Mouse (Mus musculus) layer of hippocampus, postnatal 36 days (tissue): ENCODE results near the gene Lrrc1. TPM values are rescaled to one million over a fixed set of nuclear protein-coding genes. Genes with fewer than 3 reads are reported as not detected.

Source experiments
- DNase-seq, 2 experiments: peaks; one replicate each; pipeline ENCODE4 v3.0.0; 2022
- total RNA-seq, 2 experiments: library from RNA; stranded (reverse); gene quantifications; 2 replicates each; pipeline ENCODE4 v1.2.3; 2021

Lrrc1 gene
- total RNA-seq, 2 experiments from 2014 or later = 7.8 to 8.0 TPM

DNA sequence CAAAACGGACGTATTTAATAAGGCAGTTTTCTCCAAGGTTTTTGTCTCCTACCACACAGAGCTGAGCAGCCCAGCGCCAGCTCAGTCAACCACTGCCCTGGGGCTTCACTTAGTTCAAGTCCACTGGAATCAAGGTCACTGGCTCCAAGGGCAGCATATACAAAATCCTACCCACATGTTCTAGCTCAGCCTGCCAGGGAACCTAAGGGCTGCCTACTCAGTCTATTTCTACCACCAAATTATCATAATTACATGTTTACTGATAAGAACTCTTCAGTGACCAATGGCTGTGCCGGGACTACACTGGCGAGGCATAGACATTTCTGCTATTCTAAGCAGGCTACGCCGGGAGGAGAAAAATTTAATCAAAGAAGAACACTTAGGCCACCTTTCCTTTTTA lies 80.8 kb downstream of the Lrrc1 start:
- DNase-seq = no peak

DNA sequence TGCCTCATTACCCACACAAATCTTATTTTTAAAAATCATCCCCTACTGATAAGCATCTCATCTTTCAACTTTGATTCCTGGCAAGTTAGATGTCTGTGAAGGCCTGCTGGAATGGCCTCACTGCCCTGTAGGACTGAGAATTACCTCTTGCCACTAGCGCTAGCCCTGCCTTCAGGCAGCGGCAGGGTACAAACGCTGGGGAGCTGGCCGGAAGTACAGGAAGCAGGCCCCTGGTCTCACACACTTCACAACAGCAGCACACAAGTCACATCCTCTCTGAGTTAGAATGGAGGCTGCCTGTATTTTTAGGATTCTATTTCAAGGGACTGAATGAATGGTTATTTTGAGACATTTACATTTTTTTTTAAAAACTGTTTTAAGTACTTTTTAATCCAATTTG lies 81.5 kb downstream of the Lrrc1 start:
- DNase-seq = no peak

DNA sequence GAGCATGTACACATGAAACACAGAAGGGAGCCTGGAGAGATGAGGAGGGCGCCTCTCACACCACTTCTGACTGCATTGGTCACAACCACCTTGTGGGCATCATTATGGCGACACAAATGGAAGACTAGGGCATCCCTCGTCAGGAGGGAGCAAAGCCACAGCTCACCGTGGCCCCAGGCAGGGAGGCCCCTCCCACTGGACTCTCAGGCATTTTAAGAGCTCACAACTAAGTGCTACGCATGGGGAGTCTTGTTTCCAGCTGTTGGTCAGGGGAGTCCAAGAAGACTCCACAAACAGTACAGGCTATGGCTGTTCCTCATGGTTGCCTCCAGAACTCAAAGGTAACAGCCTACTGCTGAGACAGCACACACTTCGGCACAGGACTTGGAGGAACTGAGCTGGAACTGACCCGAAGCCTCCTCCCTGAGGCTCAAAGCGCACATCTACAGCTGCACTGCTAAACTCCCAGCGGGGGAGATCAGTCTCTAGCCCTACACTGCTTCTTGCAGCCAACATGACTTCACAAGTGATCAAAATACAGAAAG lies 83.2 kb downstream of the Lrrc1 start:
- DNase-seq = no peak

DNA sequence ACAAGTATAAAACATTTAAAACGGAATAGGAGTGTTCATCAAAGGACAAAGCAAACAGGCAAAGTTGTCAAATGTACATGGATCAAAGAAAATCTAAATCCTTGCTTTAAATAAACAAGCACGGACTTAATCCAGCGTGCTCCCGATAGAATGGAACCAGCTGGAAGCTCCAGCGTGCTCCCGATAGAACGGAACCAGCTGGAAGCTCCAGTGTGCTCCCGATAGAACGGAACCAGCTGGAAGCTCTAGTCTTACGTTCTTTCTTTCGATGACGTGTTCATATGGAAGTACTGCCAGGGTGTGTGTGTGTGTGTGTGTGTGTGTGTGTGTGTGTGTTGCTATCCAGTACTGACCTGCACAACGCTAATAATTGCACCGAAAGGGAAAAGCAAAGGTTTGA lies 84.3 kb downstream of the Lrrc1 start:
- DNase-seq = no peak

DNA sequence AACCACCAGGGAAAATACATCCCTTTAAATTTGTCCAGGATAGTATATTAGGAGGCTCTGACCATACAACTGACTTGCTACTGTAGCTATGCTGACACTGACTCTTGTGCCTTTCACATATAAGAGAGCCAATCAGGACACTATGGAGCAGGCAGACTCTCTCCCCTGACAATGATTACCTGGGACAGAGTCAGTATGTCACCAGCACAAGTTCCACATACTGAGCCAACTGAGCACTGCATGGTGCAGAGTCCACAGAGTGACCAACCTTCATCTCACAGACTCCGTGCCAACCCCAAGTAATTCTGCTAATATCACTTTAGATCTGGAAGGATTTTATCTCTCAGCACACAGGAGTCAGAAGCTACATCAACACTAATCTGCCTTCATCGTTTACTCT lies 85.3 kb downstream of the Lrrc1 start:
- no peak for DNase-seq

DNA sequence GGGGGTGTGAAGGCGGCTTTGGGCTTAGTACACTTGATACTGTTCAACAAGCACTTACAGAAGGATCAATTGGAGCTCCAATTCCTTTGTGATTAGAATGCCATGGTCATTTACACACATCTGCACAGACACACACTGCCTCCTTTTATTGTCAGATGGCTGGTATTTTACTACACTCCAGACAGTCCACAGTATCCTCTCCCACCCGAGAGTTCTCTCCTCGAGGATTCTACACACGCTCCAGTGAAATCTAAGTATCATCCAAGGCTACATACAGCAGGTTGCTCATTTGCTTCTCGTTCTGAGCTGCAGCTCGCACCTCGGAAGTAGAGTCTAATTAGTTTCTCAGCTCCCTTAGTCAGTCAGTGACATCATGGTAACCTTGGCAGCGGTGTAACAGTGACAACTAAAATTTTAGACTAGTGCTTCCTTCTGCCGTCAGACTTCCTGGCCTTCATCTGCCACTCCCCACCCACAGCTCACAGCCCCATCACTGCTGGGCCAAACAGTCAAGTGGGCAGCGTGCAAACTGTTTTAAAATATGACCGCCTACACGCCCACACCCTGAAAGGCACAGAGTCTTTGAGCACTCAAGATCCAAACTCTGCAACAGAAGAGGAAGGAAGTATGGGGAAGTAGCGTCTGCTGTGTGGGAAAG lies 88.4 kb downstream of the Lrrc1 start:
- no peak for DNase-seq

DNA sequence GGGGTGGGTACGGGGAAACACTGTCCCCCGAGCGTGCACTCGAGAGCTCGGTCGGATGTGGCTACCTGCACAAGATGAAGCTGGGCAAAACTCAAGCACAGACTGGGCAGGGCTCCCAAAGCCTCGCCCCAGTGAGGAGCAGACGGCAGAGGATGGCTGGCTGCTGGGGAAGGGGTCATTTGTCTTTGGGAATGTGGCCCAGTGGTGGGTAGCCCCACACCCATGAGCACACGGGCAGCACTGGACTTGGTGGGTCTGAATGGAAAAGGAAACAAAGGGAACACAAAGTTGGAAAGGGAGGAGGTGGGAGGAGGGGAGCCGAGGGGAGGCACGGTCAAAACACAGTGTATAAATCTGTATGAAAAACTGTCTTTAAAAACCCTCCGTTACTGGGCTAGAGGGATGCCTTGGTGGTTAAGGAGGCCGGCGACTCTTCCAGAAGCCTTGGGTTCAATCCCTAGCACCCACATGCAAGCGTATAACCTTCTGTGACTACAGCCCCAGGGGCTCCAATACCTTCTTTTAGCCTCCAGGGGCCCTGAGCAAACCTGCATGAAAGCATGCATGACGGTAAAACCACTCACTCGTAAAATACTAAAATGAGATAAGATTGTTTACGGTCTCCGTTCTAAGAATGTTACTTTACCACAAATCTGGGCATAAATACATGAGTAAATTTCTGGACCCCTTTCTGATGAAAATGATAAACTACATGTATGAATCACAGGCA lies 89.1 kb downstream of the Lrrc1 start:
- no peak for DNase-seq

DNA sequence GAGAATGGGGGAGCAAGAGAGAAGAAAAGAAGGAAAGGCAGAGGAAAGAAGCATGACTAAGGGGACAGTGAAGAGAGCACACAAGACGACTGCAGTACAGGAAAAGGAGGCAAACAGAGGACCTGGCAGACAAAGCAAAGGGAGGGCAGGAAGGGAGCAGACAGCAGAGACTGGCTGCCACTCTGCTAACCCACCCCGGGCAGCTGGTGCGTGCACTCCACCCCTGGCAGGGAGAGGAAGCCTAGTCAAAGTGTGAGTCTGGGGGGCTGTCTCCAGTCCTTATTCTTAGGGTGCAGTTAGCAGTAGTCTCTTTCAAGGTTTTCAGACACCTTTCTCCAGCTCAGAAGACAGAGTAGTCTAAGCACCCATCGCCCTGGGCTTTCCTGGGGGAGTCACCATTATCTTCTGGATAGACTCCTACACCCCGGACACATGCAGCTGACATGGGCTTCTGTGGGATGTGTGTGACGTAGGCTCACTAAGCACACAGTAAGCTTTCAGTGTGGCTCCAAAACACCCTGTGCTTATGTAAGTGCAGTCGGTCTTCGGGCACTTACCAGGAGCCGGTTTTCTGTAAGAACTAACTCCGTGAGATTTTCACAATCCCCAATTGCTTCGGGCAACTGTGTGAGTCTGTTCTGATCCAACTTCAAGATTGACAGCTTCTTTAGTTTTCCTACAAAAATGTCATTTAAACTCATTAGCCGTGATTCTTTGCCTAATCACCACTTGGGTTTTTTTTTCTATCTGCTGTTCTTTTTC lies 92.4 kb downstream of the Lrrc1 start:
- no peak for DNase-seq

DNA sequence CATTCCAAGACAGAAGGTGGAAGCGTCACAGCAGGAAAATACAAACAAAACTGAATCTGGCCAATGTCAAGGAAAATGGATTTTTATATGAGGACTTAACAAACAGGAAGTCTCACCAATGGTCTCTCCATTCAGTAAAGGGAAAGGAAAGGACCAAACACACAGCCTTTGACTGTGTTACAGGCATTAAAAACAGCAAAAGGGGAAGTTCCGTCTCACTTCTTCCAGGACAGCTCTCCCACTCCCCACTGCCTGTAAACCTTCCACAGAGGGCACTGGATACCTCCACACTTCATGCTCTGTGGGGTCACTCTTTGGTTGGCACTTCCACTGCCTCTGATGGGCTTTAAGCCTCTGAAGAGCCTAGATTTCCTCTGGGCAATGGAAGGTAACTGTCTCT lies 94.2 kb downstream of the Lrrc1 start:
- no peak for DNase-seq

DNA sequence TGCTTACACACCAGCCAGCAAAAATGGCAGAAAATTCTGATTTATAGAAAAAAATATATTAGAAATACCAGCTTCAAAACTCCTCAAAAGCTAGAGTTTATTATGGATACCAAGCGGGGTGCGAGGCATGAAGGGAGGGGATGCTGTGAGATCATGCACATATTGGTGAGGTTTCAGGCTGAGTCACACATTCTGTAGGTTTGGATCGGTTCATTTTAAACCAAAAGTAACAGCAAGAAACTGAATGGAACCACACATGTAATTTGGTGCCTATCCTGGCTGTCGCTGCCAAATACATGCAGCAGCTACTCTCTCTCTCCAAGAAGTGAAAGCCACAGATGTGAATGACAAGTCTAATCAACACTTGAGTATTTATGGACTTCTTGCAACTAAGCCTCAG lies 99.8 kb downstream of the Lrrc1 start:
- DNase-seq = no peak

DNA sequence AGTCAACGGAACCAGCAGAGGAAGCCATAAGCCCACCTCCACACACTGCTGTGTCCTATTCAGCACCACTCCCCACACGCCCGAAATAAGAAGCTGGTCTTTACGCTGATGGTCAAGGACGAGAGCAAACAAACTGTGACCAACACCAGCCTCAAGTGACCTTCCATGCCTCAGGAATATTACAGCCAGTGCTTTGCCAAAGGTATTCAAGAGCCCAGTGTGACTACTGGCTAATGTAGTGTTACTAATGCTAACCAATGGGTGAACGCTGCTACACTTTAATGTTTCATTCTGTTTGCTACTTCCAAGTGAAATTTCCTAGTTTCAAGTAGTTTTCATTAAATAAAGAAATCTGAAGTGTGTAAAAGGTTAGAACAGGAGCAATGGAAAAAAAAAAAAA lies 105.3 kb downstream of the Lrrc1 start:
- DNase-seq = no peak

DNA sequence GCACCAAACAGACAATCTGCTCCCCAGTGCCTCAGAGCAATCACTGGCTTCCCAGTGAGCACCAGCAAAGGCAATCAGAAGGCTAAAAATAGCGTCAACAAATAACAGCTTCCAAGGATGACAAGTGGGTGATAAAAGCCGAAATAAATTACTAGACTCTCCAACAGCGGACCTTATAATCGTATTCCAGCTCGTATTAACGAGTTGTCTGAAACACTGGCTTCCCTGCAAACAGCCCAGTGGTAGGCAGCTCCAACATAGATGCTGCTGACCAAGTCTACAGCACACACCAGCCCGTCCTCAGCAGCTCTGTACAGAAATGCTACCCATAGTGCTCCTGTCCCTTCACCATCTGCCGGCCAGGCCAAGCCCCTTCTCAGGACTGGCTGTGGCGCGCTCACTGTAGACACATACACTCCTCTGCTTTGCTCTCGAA lies 105.8 kb downstream of the Lrrc1 start:
- no peak for DNase-seq

DNA sequence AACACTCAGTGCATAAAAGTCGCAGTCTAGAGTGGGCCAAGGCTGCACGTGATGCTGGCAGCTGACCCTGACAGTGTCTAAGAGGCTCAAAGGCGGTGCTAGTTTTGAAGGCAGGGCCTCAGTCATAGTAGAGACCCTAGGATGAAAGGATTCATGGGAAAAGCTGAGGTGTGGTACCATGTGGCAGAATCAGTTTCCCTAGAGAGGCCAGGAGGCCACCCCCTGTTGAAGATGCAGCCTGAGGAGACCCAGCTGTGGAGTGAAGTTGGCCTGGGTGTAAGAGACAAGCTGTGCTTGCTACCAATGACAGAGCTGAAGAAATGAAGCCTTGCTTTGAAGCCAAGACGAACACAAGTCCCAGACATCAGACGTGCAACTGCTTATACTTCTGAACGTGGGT lies 107.5 kb downstream of the Lrrc1 start:
- DNase-seq = no peak

DNA sequence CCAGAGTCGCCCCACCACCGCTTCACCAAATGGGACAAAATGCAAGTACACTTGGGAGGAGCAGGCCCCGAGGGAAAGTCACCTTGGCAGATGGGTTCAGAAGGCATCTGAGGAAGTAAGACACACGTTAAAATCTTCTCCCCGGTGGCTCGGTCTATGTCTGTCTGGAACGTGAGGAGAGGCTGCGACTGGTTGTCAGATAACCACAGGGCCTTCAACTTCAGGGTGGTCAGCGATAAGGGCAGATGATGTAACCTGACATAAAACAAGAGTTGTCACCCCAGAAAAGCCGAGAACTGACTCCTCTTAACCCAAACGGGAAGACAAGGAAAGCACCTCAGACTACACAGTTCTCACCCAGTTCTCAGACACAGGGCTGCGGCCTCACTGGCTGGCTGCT lies 109.7 kb downstream of the Lrrc1 start:
- no peak for DNase-seq

DNA sequence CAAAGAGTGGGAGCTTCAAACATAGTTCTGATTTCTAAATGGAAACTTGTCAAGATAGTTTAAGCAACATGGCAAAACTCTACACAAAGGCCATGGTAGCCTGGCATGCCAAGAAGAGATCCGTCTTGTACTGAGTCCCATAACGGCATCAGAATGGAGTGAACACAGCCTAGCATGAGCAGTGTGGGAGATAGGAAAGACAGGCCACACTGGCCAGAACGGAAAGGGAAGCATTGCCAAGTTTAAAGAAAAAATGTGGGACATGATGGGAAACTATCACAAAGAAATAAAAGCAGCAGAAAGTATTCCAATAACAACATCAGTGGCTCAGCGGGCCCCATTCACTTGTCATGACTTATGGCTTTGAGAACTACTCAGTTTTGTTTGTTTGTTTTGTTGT lies 111.2 kb downstream of the Lrrc1 start:
- DNase-seq = no peak

DNA sequence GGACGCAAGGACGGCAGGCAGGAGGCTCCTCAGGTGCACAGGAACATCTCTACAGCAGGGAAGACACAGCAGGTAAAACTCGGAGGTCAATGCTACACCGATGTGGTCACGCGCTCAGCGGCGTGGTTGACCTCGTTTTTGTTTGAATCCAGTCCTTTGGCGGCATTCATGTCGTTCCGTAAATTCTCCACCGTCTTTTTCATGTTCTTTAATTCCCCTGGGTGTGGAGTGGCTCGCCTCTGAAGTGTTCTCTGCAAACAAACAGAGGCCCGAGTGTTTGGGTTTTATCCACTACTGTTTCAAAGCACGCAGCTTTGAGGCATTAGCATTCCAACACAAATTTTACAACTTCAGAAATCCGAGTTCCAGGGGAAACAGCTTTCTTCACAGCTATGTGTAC lies 112.6 kb downstream of the Lrrc1 start:
- DNase-seq = no peak

DNA sequence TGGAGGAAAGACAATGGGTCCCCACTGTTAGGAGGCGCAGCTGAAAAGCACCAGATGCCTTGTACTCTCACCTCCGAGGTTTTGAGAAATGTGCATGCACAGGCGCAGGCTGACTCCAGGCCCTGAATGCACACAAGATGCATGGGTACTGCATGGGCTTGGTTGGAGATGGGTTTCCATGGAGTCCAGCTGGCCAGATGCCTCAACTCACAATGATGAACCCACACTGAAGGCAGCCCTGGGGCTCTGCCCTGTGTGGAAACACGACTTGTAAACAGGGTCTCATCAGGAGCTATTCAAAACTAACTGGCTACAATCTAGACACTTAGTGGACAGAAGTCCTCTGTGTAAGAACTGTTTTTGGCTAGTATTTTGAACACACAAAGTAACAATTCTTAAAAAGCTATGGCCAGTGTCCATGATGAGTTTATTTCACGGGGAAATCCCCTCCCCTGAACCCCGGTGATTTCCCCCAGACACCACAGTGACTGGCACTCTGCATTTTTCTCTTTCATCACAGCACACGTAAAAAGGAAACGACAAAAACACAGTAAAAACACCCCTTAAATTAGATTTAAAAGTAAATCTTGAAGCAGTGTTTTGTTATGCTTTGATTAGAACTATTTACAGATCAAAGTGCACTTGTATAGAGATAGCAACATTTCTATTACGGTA lies 114.1 kb downstream of the Lrrc1 start:
- no peak for DNase-seq

DNA sequence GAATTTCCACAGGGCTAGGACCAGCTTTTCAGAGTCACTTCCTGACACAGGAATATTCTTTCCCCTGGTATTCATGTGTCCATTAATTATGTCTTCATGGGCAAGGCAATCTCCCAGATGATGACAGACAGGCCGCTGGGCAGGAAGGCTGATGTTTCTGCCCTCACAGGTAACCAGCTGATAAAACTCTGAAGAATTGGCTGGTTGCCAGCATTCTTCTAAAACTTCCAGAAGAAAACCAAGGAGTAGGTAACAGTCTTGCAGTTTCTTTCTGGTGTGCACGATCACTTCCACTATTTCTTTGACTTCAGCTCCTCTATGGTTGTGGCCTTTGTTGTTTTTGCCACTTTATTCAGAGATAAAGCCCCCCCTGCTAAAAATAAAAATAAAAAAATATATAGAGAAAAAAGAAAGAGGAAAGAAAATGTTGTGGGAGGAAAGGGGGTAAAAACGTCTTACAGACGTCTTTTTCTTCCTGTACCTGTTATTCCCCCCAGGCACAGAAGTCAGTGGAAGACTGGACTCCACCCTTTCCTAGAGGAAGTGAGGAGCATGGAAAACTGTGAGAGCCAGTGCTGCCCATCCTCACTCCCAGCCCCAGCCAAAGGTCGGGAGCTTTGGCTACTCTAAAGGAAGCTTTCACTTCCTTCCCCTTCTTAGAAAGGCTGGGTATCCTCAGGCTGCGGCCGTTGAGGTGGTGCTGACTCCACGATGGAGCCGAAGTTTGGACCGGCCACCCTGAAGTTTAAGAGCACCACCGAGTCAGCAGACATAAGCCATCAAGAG lies 115.2 kb downstream of the Lrrc1 start:
- DNase-seq = no peak

DNA sequence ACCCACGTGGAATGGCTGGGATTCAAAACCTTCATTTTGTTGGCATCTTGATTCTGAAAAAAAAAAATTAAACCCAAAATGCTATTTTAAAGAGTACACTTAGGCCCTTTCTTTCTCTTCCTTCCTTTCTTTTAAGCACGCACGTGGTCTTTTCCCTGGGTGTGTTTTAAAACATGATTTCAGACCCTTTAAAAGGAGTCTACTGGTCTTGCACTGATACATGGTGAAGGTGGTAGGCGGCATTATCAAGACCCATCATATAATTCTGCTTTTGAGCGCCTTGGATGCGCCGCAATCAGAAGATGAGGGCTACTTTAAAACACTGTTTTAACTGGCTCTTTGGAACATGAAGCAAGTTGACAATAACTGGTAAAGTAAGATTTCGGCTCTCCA lies 115.9 kb downstream of the Lrrc1 start:
- no peak for DNase-seq

DNA sequence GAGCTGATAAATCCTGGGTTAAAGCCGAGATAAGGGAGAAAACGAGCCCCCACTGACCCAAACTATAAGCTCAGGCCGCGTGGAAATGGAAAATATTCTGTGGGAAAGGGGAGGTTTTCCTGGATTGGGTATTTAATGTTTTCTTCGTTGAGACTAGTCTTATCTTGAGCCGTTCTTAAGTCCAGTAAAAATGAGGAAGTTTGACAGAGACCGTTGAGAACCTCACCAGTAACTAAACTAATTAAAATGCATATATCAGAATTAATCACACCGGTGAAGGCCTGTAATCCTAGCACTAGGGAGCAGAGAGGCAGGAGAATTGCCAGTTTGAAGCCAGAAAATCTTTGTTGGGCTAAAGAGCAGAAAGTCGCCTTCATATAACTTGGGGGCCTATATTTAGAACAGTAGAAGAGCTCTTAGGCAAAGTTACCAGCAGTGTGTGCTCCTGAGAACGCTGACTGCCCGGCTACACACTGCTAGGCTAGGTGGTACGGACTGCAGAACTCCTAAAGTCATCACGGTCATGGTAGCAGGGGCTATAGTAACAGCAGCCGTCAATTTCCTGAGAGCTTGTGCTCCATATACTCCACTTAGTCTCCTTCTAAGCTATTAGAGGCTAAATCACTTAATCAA lies 116.4 kb downstream of the Lrrc1 start:
- DNase-seq = no peak

DNA sequence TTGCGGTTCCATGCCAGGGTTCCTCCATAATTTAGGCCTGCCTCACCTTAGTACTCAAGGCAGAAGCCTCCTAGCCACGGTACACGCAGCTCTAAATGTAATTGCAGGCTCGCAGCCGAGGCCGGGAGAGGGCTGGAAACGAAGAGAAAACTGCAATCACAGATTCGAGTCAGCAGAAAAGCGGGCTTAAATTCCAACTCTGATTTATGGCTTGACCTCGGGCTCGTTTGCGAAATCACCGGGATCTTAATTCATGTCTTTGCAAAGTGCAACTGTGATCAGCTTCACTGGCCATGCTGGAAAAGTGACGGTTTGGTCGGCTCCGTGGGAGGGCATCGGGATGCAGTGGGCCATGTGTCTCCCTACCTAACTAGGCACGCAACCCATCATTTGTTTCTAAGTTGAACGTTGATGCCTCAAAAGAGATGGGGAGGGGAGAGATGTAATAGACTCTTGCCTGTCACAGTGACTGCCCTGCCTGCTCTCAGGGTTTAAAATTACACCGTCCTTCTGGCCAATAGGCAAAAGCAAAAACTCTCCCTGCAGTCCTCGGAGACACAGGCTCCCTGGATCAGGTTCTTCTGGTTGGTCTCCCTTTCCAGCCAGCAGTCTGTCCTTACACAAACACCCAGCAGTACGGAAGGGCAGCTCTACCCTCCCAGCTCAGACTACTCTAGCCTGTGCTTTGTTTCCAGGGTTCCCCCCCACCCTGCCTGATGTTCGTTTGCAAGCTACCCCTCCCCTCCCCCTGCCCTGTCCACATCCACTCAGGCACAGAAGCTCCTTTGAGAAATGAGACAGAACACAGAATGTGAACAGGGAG lies 117.2 kb downstream of the Lrrc1 start:
- peak in 1 of 2 experiments; percentile 3 for DNase-seq
